Mouse (Mus musculus) embryonic facial prominence, embryonic 15.5 days (tissue): ENCODE data around the gene Rhob. TPM values are rescaled to one million over a fixed set of nuclear protein-coding genes. Genes with fewer than 3 reads are reported as not detected.

Source experiments
- ATAC-seq: fragments of 200-750 bp; cut with Nextera tagmentation; 2 replicates; pipeline ENCODE4 v1.8.0; 2017; ENCODE audit warnings: low read depth, moderate TSS enrichment; ENCODE audit not compliant: insufficient number of reproducible peaks, low FRiP score, low TSS enrichment
- H3K27ac ChIP-seq: fragments of 300-500 bp; sonication (generic); replicated peaks from 2 replicates; pipeline ENCODE4 v1.5.1; 2015; ENCODE audit warnings: mild to moderate bottlenecking, inconsistent platforms
- H3K27me3 ChIP-seq: fragments of 300-500 bp; sonication (generic); 2 replicates; pipeline ENCODE4 v1.6.1; 2015; ENCODE audit warnings: inconsistent platforms
- H3K36me3 ChIP-seq: fragments of 300-500 bp; sonication (generic); 2 replicates; pipeline ENCODE4 v1.6.1; 2015; ENCODE audit warnings: mild to moderate bottlenecking, inconsistent platforms
- H3K4me1 ChIP-seq: fragments of 300-500 bp; sonication (generic); 2 replicates; pipeline ENCODE4 v1.6.1; 2015; ENCODE audit warnings: inconsistent platforms
- H3K4me2 ChIP-seq: fragments of 300-500 bp; sonication (generic); replicated peaks from 2 replicates; pipeline ENCODE4 v1.6.1; 2015; ENCODE audit warnings: mild to moderate bottlenecking, inconsistent platforms
- H3K4me3 ChIP-seq: fragments of 300-500 bp; sonication (generic); replicated peaks from 2 replicates; pipeline ENCODE4 v1.5.1; 2015; ENCODE audit warnings: mild to moderate bottlenecking, inconsistent platforms
- H3K9ac ChIP-seq: fragments of 300-500 bp; sonication (generic); 2 replicates; pipeline ENCODE4 v1.6.1; 2015; ENCODE audit warnings: inconsistent platforms
- H3K9me3 ChIP-seq: fragments of 300-500 bp; sonication (generic); replicated peaks from 2 replicates; pipeline ENCODE4 v1.6.1; 2016; ENCODE audit warnings: inconsistent platforms
- WGBS: fragments of 180-500 bp; shearing (Covaris S2); methylation state at CpG from one replicate; pipeline ENCODE4 v1.1.7; 2015; 5-methylcytosine and 5-hydroxymethylcytosine counted together
- polyA plus RNA-seq: library from polyadenylated mRNA; unstranded; fragments of >200 nt; fragmentation: Nextera tagmentation; extraction: Ambion mirVana; gene quantifications from 2 replicates; pipeline ENCODE4 v1.2.1, GENCODE M21; 2015

The Rhob gene
- 55.3 and 59.5 TPM in 2 replicates for polyA plus RNA-seq

DNA sequence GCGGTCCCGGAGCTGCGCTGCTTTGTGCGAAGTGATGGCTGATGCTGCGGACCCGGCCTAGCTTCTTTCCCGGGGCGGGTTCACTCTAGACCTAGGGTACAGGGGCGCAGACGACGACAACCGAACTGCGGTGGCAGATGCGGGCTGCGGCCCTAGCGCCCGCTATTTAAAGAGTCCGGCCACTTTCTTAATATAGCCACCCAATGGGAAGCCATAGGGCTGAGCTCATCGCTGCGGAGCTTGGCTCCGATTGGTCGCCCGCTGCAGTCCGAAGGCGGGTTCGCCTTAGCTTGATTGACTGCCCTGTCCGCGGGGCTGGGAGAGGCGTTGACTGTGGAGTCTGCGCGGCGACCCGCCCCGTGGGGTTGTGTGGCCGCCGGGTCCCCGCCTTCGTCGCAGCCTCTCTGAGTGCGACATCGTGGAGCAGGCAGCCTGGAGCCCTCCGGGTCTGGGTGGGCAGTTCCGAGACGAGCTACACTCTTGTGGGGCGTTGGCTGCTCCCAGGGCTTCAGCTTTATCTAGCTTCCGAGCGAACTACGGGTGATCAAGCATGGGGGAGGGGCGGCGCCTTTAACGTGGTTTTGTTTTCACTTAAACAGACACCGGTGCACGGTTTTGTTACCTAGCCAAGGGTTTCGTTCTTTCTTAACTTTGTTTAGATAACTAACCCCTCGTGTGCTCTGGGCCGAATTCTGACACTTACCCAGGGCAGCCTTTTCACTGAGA, at the start of gene Rhob:
Gene Rhob, minus strand, starts transcription at position 139 of the 726 bp plus-strand sequence.
- WGBS: under 1% methylated on average over 56 of the region's 56 CpGs
- H3K27me3 ChIP-seq: no peaks in the 10 kb centered on the region
- H3K9me3 ChIP-seq: no peaks in the 10 kb centered on the region
- peak within 1 kb of the TSS; percentile 81 for H3K4me3 ChIP-seq
- peak within 1 kb of the TSS; percentile 99 for H3K27ac ChIP-seq
- peak within 1 kb of the TSS; percentile 77 for H3K4me2 ChIP-seq
- H3K9ac ChIP-seq: peak within 1 kb of the TSS; percentile 98
- no peaks in the 10 kb centered on the region for H3K36me3 ChIP-seq
- peak; percentile 98 for ATAC-seq
- peaks cover 34% of the 10 kb centered on the region for H3K4me1 ChIP-seq

DNA sequence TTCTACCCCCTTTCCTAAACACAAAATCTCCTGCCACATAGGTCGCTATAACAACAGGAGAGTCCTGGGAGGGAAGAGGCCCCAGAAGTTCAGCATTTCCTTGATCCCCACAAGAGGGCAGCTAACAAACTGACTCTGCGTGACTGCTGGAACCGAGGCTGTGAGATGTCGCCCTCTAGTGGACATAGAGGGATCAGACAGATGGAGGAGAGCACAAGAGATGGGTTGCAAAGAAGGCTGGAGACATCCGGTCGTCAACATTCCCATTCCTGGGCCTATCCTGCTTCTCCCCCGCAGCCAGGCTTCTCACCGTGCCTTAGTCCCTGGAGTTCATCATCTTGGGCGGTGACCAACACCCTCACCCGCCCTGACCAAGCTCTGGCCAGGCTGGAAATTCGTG, 47.5 kb upstream of the Rhob start:
- no peaks in the 10 kb centered on the region for H3K9me3 ChIP-seq
- no peak overlapping the region for H3K4me3 ChIP-seq
- H3K9ac ChIP-seq: no peak overlapping the region
- no peaks in the 10 kb centered on the region for H3K27me3 ChIP-seq
- H3K4me1 ChIP-seq: no peaks in the 10 kb centered on the region
- H3K4me2 ChIP-seq: no peak overlapping the region
- no peak overlapping the region for H3K27ac ChIP-seq
- ATAC-seq: no peak
- H3K36me3 ChIP-seq: no peaks in the 10 kb centered on the region
- 18% methylated on average over 11 of the region's 11 CpGs for WGBS

DNA sequence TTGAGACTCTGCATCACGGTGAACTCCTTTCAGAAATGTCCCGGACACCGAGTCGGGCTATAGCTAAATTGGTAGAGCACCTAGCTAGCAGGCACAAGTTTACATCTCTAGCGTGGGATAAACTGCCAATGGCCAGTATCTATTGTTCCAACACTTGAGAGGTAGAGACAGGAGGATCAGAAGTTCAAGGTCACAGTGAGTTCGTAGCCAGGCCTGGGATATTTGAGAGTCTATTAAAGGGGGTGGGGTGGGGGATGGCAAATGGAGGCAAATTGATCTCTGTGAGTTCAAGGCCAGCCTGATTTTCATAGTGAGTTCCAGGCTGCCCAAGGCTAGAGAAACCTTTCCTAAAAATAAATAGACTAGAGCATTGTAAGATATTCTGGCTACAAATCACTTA, 47.0 kb upstream of the Rhob start:
- WGBS: 88% methylated on average over 6 of the region's 6 CpGs
- no peak for ATAC-seq
- no peaks in the 10 kb centered on the region for H3K36me3 ChIP-seq
- H3K4me2 ChIP-seq: no peak overlapping the region
- H3K4me1 ChIP-seq: no peaks in the 10 kb centered on the region
- no peak overlapping the region for H3K27ac ChIP-seq
- no peak overlapping the region for H3K9ac ChIP-seq
- no peak overlapping the region for H3K4me3 ChIP-seq
- no peaks in the 10 kb centered on the region for H3K27me3 ChIP-seq
- H3K9me3 ChIP-seq: no peaks in the 10 kb centered on the region

DNA sequence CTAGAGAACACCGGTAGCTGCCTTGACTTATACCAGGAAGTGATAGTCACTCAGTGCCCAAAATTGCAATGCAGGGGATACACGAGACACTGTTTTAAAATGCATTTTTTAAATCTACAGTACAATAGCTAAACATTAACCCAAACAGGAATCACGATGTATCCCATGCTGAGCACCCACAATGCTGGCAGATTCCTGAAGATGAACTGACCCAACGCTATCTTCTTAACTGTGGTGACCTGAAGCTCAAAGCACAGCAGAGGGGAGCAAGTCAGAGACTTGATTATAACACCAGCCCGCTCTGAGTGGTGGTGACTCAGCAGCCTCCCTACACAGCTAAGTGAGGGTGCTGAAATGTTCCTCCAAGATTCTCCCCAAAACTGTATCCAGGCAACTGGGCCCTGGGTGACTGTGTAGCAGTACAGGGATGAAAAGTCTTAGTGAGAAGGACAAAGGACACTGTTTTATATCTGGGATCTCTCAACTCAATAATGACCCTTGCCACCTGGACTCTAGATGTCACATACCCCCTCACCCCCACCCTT, 45.3 kb upstream of the Rhob start:
- ATAC-seq: no peak
- no peaks in the 10 kb centered on the region for H3K27me3 ChIP-seq
- no peaks in the 10 kb centered on the region for H3K9me3 ChIP-seq
- H3K27ac ChIP-seq: no peak overlapping the region
- H3K36me3 ChIP-seq: no peaks in the 10 kb centered on the region
- 86% methylated on average over 5 of the region's 5 CpGs for WGBS
- H3K4me2 ChIP-seq: no peak overlapping the region
- no peak overlapping the region for H3K4me3 ChIP-seq
- H3K4me1 ChIP-seq: no peaks in the 10 kb centered on the region
- H3K9ac ChIP-seq: no peak overlapping the region

DNA sequence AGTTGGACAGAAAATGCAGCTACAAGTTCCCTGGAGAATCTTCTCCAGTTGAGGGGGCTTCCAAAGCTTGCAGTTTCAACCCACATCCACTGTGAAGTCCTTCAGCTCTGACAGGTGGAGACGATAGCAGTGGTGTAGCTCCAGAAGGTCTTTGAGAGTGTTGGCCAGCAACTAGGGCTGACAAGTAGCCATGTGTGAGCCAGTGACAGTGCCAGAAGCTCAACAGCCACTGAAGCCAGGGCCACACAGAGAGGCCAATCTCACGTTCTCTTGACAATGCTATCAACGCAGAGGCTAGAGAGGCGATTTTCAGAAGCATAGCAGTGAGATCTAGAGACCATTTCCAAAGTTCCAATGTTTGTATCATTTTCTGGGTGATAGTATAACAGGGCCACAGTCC, 42.6 kb upstream of the Rhob start:
- Histone ChIP-seq H3K27ac (no peak overlapping the region), H3K4me1 (no peaks in the 10 kb centered on the region), H3K36me3 (no peaks in the 10 kb centered on the region), H3K27me3 (no peaks in the 10 kb centered on the region), H3K4me3 (no peak overlapping the region), H3K9me3 (no peaks in the 10 kb centered on the region), H3K4me2 (no peak overlapping the region), H3K9ac (no peak overlapping the region)
- 82% methylated on average over 4 of the region's 4 CpGs for WGBS
- ATAC-seq: no peak

DNA sequence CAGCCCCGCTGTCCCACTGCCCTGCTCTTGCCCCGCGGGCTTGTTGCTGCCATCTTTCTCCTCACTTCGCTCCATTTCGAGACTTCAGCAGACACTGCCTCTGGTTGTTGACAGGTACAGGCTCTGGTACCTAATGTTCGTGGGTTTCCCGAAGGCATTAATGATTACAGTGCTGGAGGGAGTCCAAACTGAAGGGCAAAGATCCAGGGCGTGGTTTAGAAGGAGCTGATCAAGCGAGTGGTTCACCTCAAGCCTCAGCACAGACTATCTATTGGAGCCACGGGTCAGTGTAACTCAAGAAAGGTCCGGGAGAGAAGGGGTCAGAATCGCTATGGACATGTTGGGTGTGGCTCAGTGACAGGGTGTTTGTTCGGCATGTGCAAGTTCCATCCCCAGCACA, 39.7 kb upstream of the Rhob start:
- H3K9ac ChIP-seq: no peak overlapping the region
- H3K4me2 ChIP-seq: no peak overlapping the region
- no peak for ATAC-seq
- H3K36me3 ChIP-seq: no peaks in the 10 kb centered on the region
- no peak overlapping the region for H3K4me3 ChIP-seq
- no peaks in the 10 kb centered on the region for H3K9me3 ChIP-seq
- no peaks in the 10 kb centered on the region for H3K27me3 ChIP-seq
- no peaks in the 10 kb centered on the region for H3K4me1 ChIP-seq
- WGBS: 81% methylated on average over 13 of the region's 13 CpGs
- no peak overlapping the region for H3K27ac ChIP-seq

DNA sequence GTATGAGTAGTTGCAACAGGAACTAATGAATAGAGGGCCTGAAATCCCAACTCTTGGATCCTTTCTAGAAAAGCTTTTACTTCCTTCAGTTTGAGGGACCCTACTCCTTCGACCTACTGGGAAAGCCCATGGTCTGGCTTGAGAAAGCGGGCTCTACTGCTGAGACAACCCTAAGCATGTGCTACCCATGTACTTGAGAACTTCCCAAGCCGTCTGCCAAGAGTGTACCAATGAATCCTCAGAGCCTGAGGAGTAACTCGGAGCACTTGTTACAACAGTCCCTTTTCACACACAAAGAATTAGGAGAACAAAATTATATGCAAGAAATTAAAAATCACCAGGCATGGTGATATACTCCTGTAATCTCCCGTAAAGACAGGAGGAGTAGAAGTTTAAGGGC, 37.5 kb upstream of the Rhob start:
- no peaks in the 10 kb centered on the region for H3K27me3 ChIP-seq
- no peak overlapping the region for H3K4me2 ChIP-seq
- H3K9me3 ChIP-seq: no peaks in the 10 kb centered on the region
- H3K9ac ChIP-seq: no peak overlapping the region
- 85% methylated on average over 5 of the region's 5 CpGs for WGBS
- no peak for ATAC-seq
- H3K36me3 ChIP-seq: no peaks in the 10 kb centered on the region
- no peak overlapping the region for H3K27ac ChIP-seq
- no peaks in the 10 kb centered on the region for H3K4me1 ChIP-seq
- no peak overlapping the region for H3K4me3 ChIP-seq

DNA sequence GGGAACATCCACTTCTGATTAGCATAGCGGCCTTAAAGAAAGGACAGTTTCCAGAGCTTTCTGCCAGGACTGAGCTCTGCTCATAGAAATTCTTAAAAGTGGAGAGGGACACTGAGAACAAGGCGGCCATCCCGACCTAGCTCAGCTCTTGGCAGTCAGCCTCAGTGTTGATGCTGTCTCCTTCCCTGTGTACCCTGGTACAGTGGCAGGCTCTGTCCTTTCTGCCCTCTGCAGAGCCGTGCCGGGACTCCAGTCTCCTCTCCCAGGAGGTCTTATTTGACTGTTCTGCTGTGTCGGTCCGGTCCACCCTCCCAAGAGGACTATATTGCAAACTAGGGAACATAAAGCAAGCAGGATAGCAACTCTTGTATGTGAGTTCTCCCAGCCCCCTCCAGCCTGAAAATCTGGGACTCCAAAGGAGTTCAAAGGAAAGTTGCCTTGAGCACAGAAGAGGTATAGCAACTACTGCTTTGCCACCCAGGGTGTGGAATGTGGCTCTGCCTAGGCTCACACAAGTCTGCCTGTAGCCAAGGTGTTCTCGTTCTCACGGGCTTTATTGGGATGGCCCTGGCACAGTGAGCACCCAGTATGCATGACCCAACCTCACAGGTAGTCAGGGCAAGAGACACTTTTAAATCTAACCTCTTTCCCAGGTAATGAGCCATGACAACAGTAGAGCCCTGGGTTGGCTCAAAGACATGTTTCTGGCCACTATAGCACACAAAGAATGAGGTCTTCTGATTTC, 36.6 kb upstream of the Rhob start:
- 59% methylated on average over 9 of the region's 9 CpGs for WGBS

DNA sequence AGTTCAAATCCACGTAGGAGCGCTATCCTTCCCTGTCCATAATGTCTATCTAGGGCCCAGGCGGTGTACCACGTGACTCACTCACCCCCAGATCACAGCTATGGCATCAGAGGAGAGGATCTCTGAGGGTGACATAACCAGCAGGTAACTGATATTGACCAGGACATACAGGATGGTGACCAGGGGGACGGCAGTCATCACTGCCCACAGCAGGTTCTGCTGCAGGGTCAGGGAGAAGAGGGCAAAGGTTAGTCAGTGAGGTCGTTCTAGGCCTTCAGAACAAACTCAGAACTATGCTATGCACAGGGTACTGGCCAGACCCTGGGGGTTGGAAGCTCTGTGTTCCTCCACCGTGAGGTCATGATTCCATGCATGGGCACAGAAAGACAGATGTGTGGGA, 35.8 kb upstream of the Rhob start:
- H3K27ac ChIP-seq: no peak overlapping the region
- no peaks in the 10 kb centered on the region for H3K4me1 ChIP-seq
- WGBS: 74% methylated on average over 7 of the region's 7 CpGs
- H3K4me2 ChIP-seq: no peak overlapping the region
- no peak for ATAC-seq
- H3K9me3 ChIP-seq: no peaks in the 10 kb centered on the region
- H3K4me3 ChIP-seq: no peak overlapping the region
- H3K36me3 ChIP-seq: no peaks in the 10 kb centered on the region
- H3K9ac ChIP-seq: no peak overlapping the region
- H3K27me3 ChIP-seq: no peaks in the 10 kb centered on the region

More for the DNA sequence above, 36.6 kb upstream of the Rhob start:
- no peaks in the 10 kb centered on the region for H3K4me1 ChIP-seq
- H3K27me3 ChIP-seq: no peaks in the 10 kb centered on the region
- no peaks in the 10 kb centered on the region for H3K9me3 ChIP-seq
- no peak overlapping the region for H3K4me3 ChIP-seq
- H3K4me2 ChIP-seq: no peak overlapping the region
- ATAC-seq: no peak
- no peak overlapping the region for H3K9ac ChIP-seq
- H3K27ac ChIP-seq: no peak overlapping the region
- no peaks in the 10 kb centered on the region for H3K36me3 ChIP-seq

DNA sequence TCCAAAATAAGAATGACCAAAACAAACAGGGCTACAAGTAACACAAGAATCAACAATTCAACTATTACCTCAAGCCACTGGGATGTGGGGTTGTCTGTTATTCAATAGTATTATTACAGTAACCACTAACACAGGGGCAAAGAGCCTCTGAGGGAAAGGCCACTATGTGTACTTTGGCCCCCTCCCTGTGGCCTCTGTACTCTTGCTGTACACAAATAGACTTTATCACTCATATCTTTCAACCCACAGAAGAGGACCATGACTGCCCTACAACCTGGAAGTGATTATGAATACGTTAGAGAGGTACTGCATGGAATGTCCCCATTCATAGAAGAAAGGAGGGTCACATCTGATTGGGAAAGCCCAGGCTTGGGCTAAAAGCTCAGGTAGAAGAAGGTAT, 35.1 kb upstream of the Rhob start:
- Histone ChIP-seq H3K9ac (no peak overlapping the region), H3K27ac (no peak overlapping the region), H3K4me1 (no peaks in the 10 kb centered on the region), H3K36me3 (no peaks in the 10 kb centered on the region), H3K4me3 (no peak overlapping the region), H3K27me3 (no peaks in the 10 kb centered on the region), H3K9me3 (no peaks in the 10 kb centered on the region), H3K4me2 (no peak overlapping the region)
- WGBS: 50% methylated on average over 1 of the region's 1 CpGs
- no peak for ATAC-seq

DNA sequence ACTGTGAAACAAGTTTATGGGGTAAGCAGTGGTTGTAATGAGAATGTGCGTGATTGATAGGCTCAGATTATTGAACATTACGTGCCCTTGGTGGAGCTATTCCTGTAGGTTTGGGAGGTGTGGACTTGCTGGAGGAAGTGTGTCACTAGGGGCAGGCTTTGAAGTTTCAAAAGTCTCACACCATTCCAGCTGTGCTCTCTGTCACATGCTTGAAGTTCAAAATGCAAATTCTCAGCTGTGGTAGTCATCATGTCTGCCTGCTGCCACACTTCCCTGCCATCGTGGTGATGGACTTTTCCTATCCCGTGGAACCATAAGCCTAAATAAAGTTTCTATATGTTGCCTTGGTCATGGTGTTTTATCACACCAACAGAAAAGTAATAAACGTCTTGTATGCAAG, 28.0 kb upstream of the Rhob start:
- H3K36me3 ChIP-seq: no peaks in the 10 kb centered on the region
- H3K9ac ChIP-seq: no peak overlapping the region
- H3K27ac ChIP-seq: no peak overlapping the region
- no peak for ATAC-seq
- H3K9me3 ChIP-seq: no peaks in the 10 kb centered on the region
- H3K4me3 ChIP-seq: no peak overlapping the region
- H3K4me1 ChIP-seq: no peaks in the 10 kb centered on the region
- H3K27me3 ChIP-seq: no peaks in the 10 kb centered on the region
- H3K4me2 ChIP-seq: no peak overlapping the region
- 80% methylated on average over 5 of the region's 5 CpGs for WGBS
